Mouse (Mus musculus): ENCODE results near the gene Zfp986.
"Not testable (repeated sequence)": the region's sequence is repeated elsewhere in the genome, so short reads cannot be mapped to it uniquely, and the experiment has no call there.

Zfp986 gene

GRCm38 (mm10) chr4:145868494-145868893 lies at the start of gene Zfp986:
Zfp986 (plus strand) TSS chr4:145868794.
- not testable (repeated sequence) for DNase-seq (ENCODE audit: low spot score in 2 of 2)

- not testable (repeated sequence) for DNase-seq (ENCODE audit: low spot score in 2 of 2)
These were observed 48.6 kb upstream of the Zfp986 start for GRCm38 (mm10) chr4:145819946-145820345.

GRCm38 (mm10) chr4:145825606-145826005 lies 43.0 kb upstream of the Zfp986 start:
- DNase-seq (ENCODE audit: low spot score in 2 of 2) = not testable (repeated sequence)

- DNase-seq (ENCODE audit: low spot score in 2 of 2) = not testable (repeated sequence)
These were observed 37.1 kb upstream of the Zfp986 start for GRCm38 (mm10) chr4:145831328-145832062.

GRCm38 (mm10) chr4:145836300-145836862 lies 32.2 kb upstream of the Zfp986 start:
- not testable (repeated sequence) for DNase-seq (ENCODE audit: low spot score in 2 of 2)

GRCm38 (mm10) chr4:145836863-145837440 lies 31.6 kb upstream of the Zfp986 start:
- peak; percentile 24 to 70 for DNase-seq (ENCODE audit: low spot score in 2 of 2)

GRCm38 (mm10) chr4:145846793-145847192 lies 21.8 kb upstream of the Zfp986 start:
- not testable (repeated sequence) for DNase-seq (ENCODE audit: low spot score in 2 of 2)

- not testable (repeated sequence) for DNase-seq (ENCODE audit: low spot score in 2 of 2)
These were observed 20.3 kb upstream of the Zfp986 start for GRCm38 (mm10) chr4:145848183-145848890.

GRCm38 (mm10) chr4:145848891-145849214 lies 19.7 kb upstream of the Zfp986 start:
- DNase-seq (ENCODE audit: low spot score in 2 of 2) = not testable (repeated sequence)

GRCm38 (mm10) chr4:145851421-145851820 lies 17.2 kb upstream of the Zfp986 start:
- DNase-seq (ENCODE audit: low spot score in 2 of 2) = not testable (repeated sequence)

- DNase-seq (ENCODE audit: low spot score in 2 of 2) = not testable (repeated sequence)
These were observed 4.7 kb upstream of the Zfp986 start for GRCm38 (mm10) chr4:145863872-145864271.
